Mouse (Mus musculus) cerebellum, adult (tissue): Measurements from ENCODE around the gene Atp9a.
A peak's percentile ranks its signal among the peaks of the same experiment; 100 is the strongest.

ENCODE experiments used
- ATAC-seq: cut with Nextera tagmentation; 2 replicates; pipeline ENCODE4 v1.9.2; 2017; ENCODE audit warnings: mild to moderate bottlenecking, moderate library complexity, mixed read lengths; ENCODE audit not compliant: insufficient number of reproducible peaks, low FRiP score, low TSS enrichment

Atp9a gene

GRCm38 (mm10) chr2:168741273-168742058, 743 bp downstream of the Atp9a start:
- peak; percentile 80 for ATAC-seq

GRCm38 (mm10) chr2:168740496-168740895, 1.7 kb downstream of the Atp9a start:
- ATAC-seq = no peak

GRCm38 (mm10) chr2:168738854-168739253, 3.4 kb downstream of the Atp9a start:
- no peak for ATAC-seq

- ATAC-seq = no peak
These were observed 4.3 kb downstream of the Atp9a start for GRCm38 (mm10) chr2:168737878-168738277.

- ATAC-seq = peak; percentile 73
These were observed 8.2 kb downstream of the Atp9a start for GRCm38 (mm10) chr2:168734023-168734422.

GRCm38 (mm10) chr2:168731258-168731657, 11.0 kb downstream of the Atp9a start:
- ATAC-seq = no peak

- no peak for ATAC-seq
These were observed 12.5 kb downstream of the Atp9a start for GRCm38 (mm10) chr2:168729736-168730135.

GRCm38 (mm10) chr2:168728045-168728444, 14.2 kb downstream of the Atp9a start:
- ATAC-seq = no peak

- ATAC-seq = no peak
These were observed 16.2 kb downstream of the Atp9a start for GRCm38 (mm10) chr2:168726007-168726406.

GRCm38 (mm10) chr2:168721313-168721712, 20.9 kb downstream of the Atp9a start:
- peak; percentile 54 for ATAC-seq

GRCm38 (mm10) chr2:168719742-168720141, 22.5 kb downstream of the Atp9a start:
- ATAC-seq = no peak

GRCm38 (mm10) chr2:168718735-168719134, 23.5 kb downstream of the Atp9a start:
- ATAC-seq = no peak; the same call in 1 of the 2 replicates

- ATAC-seq = no peak
These were observed 23.9 kb downstream of the Atp9a start for GRCm38 (mm10) chr2:168718267-168718666.

- peak; percentile 43 for ATAC-seq
These were observed 29.7 kb downstream of the Atp9a start for GRCm38 (mm10) chr2:168712199-168713176.

GRCm38 (mm10) chr2:168710979-168711378, 31.2 kb downstream of the Atp9a start:
- ATAC-seq = no peak

- no peak for ATAC-seq
These were observed 34.4 kb downstream of the Atp9a start for GRCm38 (mm10) chr2:168707766-168708165.

GRCm38 (mm10) chr2:168702266-168702665, 39.9 kb downstream of the Atp9a start:
- peak; percentile 47 for ATAC-seq

GRCm38 (mm10) chr2:168695027-168695403, 47.2 kb downstream of the Atp9a start:
- ATAC-seq = no peak

- ATAC-seq = no peak
These were observed 47.7 kb downstream of the Atp9a start for GRCm38 (mm10) chr2:168694379-168695026.

GRCm38 (mm10) chr2:168691774-168692173, 50.4 kb downstream of the Atp9a start:
- peak; percentile 39; the same call in 1 of the 2 replicates for ATAC-seq

- ATAC-seq = no peak
These were observed 54.9 kb downstream of the Atp9a start for GRCm38 (mm10) chr2:168687326-168687725.
